Mouse (Mus musculus) neural tube, embryonic 12.5 days (tissue): ENCODE results near the gene Kng1. TPM values are rescaled to one million over a fixed set of nuclear protein-coding genes. Genes with fewer than 3 reads are reported as not detected.
"Not testable (repeated sequence)": the region's sequence is repeated elsewhere in the genome, so short reads cannot be mapped to it uniquely, and the experiment has no call there.

Source experiments
- ATAC-seq: fragments of 200-750 bp; cut with Nextera tagmentation; 2 replicates; pipeline ENCODE4 v1.8.0; 2017; ENCODE audit warnings: low read depth, mild to moderate bottlenecking, moderate TSS enrichment, moderate library complexity; ENCODE audit not compliant: low FRiP score
- H3K27ac ChIP-seq: fragments of 300-500 bp; sonication (generic); 2 replicates; pipeline ENCODE4 v1.5.1; 2016
- H3K27me3 ChIP-seq: fragments of 300-500 bp; sonication (generic); replicated peaks from 2 replicates; pipeline ENCODE4 v1.6.1; 2016; ENCODE audit warnings: mild to moderate bottlenecking
- H3K36me3 ChIP-seq: fragments of 300-500 bp; sonication (generic); 2 replicates; pipeline ENCODE4 v1.6.1; 2016; ENCODE audit warnings: mild to moderate bottlenecking
- H3K4me1 ChIP-seq: fragments of 300-500 bp; sonication (generic); 2 replicates; pipeline ENCODE4 v1.6.1; 2016
- H3K4me2 ChIP-seq: fragments of 300-500 bp; sonication (generic); replicated peaks from 2 replicates; pipeline ENCODE4 v1.6.1; 2016; ENCODE audit warnings: mild to moderate bottlenecking
- H3K4me3 ChIP-seq: fragments of 300-500 bp; sonication (generic); 2 replicates; pipeline ENCODE4 v1.5.1; 2016
- H3K9ac ChIP-seq: fragments of 300-500 bp; sonication (generic); 2 replicates; pipeline ENCODE4 v1.6.1; 2016; ENCODE audit warnings: mild to moderate bottlenecking
- H3K9me3 ChIP-seq: fragments of 300-500 bp; sonication (generic); 2 replicates; pipeline ENCODE4 v1.6.1; 2016; ENCODE audit warnings: mild to moderate bottlenecking
- WGBS: fragments of 180-500 bp; shearing (Covaris S2); methylation state at CpG from one replicate; pipeline ENCODE4 v1.1.7; 2016; 5-methylcytosine and 5-hydroxymethylcytosine counted together
- polyA plus RNA-seq: library from polyadenylated mRNA; unstranded; fragments of >200 nt; fragmentation: Nextera tagmentation; extraction: Ambion mirVana; gene quantifications from 2 replicates; pipeline ENCODE4 v1.2.1, GENCODE M21; 2016

The Kng1 gene
- polyA plus RNA-seq, 1 experiment from 2014 or later, result 0.20 TPM

- no peak for ATAC-seq
- WGBS, result 59% methylated on average over 4 of the region's 4 CpGs
Observed at GRCm38 (mm10) chr16:23040876-23041275, 16.8 kb upstream of the Kng1 start.

DNA sequence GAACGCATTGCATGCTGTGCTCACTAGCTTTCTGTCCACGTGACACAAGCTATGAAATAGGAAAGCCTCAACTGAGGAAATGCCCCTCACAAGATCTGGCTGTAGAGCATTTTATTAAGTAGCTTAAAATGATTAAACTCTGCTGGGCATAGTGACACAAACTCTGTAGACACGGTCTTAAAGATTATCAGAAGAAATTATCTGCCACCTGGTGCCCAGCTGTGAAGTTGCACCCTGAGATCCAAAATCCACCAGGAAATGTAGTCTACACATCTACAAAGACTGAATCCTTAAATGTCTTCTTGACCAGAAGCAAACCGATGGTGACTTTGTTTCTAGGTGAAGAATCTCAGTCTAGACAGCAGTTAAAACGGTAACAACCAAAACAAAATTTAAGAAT is 11.3 kb upstream of the Kng1 start:
- Histone ChIP-seq H3K9ac (no peak overlapping the region), H3K4me2 (no peak overlapping the region), H3K9me3 (no peaks in the 10 kb centered on the region), H3K27me3 (no peaks in the 10 kb centered on the region), H3K36me3 (no peaks in the 10 kb centered on the region), H3K27ac (no peak overlapping the region), H3K4me1 (no peaks in the 10 kb centered on the region), H3K4me3 (no peak overlapping the region)
- ATAC-seq, result no peak
- WGBS, result 67% methylated on average over 5 of the region's 5 CpGs

More at GRCm38 (mm10) chr16:23040876-23041275, 16.8 kb upstream of the Kng1 start:
- Histone ChIP-seq H3K9ac (no peak overlapping the region), H3K27ac (no peak overlapping the region), H3K4me3 (no peak overlapping the region), H3K4me1 (no peaks in the 10 kb centered on the region), H3K4me2 (no peak overlapping the region), H3K9me3 (no peaks in the 10 kb centered on the region), H3K27me3 (no peaks in the 10 kb centered on the region), H3K36me3 (no peaks in the 10 kb centered on the region)

DNA sequence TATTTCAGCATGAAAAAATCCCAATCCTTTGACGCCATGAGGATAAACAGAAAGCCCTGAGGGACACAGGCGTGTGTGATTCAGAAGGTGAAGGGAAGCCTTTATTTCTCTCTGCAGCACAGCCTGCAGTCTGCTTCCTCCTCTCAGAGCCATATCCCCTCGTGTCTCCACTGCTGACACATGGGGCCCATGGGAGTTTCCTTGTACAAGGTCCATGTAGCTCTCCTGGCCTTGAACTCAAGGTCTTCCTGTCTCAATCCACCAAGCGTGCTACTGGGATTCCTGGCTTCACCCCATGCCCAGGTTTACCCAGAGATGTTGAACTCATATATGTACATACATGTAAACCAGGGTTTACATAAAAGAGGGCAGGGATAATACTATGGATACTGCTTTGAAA is 2.0 kb downstream of the Kng1 start:
- not testable (repeated sequence) for H3K4me3 ChIP-seq, ATAC-seq, H3K36me3 ChIP-seq, H3K9me3 ChIP-seq, H3K27me3 ChIP-seq, H3K27ac ChIP-seq, H3K4me2 ChIP-seq, H3K9ac ChIP-seq, H3K4me1 ChIP-seq
- 78% methylated on average over 4 of the region's 4 CpGs for WGBS

DNA sequence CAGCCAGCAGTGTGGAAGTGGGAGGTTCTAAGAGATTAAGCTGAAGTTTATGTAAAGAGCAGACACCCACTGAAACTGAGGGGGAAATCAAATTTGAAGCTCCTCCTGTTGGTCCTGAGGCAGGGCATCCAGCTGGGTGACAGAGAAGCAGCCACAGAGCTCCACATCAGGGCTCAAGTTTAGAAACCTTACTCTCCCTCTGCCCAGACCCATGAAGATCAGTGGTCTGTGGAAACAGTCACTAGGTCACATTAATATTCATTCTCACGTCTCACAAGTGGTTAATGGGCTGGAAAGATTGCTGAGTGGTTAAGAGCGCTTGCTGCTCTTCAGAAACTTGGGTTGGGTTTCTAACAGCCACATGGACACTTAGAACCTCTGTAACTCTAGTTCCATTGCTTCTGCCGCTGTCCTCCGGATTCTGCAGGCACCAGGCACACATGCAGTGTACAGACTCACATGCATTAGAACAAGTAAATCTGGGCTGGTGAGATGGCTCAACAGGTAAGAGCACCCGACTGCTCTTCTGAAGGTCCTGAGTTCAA is 3.2 kb downstream of the Kng1 start:
- 71% methylated on average over 5 of the region's 5 CpGs for WGBS
- H3K27me3 ChIP-seq, ATAC-seq, H3K4me2 ChIP-seq, H3K4me3 ChIP-seq, H3K4me1 ChIP-seq, H3K9ac ChIP-seq, H3K36me3 ChIP-seq, H3K27ac ChIP-seq, H3K9me3 ChIP-seq: not testable (repeated sequence)

DNA sequence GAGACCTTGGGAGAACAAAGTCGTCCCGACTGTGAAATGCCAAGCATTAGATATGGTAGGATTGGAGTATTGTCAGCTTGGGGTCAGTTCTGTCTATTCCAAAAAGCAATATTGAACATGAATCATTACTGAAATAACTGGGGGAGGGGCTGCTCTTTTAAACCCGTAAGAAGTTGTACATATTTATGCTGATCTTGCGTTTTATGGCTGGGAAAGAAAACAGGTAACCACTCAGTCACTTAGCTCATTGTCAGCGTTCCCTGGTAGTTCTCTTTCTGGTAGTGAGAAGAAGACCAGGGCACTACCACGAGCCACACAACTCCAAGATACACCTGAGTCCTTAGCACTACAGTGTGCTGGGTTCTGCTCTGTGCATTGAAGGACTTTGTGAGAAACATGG is 19.9 kb downstream of the Kng1 start:
- H3K36me3 ChIP-seq, H3K27ac ChIP-seq, ATAC-seq, H3K4me3 ChIP-seq, H3K27me3 ChIP-seq, H3K9me3 ChIP-seq, H3K9ac ChIP-seq, H3K4me2 ChIP-seq, H3K4me1 ChIP-seq: not testable (repeated sequence)
- 83% methylated on average over 6 of the region's 6 CpGs for WGBS

GRCm38 (mm10) chr16:23087159-23087558 is 29.5 kb downstream of the Kng1 start:
- H3K36me3 ChIP-seq, ATAC-seq, H3K4me1 ChIP-seq, H3K4me3 ChIP-seq, H3K27me3 ChIP-seq, H3K4me2 ChIP-seq, H3K27ac ChIP-seq, H3K9me3 ChIP-seq, H3K9ac ChIP-seq: not testable (repeated sequence)
- WGBS, result 80% methylated on average over 8 of the region's 8 CpGs

GRCm38 (mm10) chr16:23087712-23088111 is 30.0 kb downstream of the Kng1 start:
- not testable (repeated sequence) for H3K27ac ChIP-seq, H3K4me2 ChIP-seq, H3K4me1 ChIP-seq, H3K36me3 ChIP-seq, H3K9me3 ChIP-seq, ATAC-seq, H3K27me3 ChIP-seq, H3K9ac ChIP-seq, H3K4me3 ChIP-seq
- 64% methylated on average over 4 of the region's 4 CpGs for WGBS

- not testable (repeated sequence) for H3K9ac ChIP-seq, H3K27ac ChIP-seq, H3K27me3 ChIP-seq, ATAC-seq, H3K4me1 ChIP-seq, H3K36me3 ChIP-seq, H3K4me3 ChIP-seq, H3K9me3 ChIP-seq, H3K4me2 ChIP-seq
- 92% methylated on average over 1 of the region's 1 CpGs for WGBS
Observed at GRCm38 (mm10) chr16:23088491-23088890, 30.8 kb downstream of the Kng1 start.

- H3K4me1 ChIP-seq, H3K4me3 ChIP-seq, H3K36me3 ChIP-seq, H3K27ac ChIP-seq, H3K9me3 ChIP-seq, H3K9ac ChIP-seq, H3K27me3 ChIP-seq, ATAC-seq, H3K4me2 ChIP-seq: not testable (repeated sequence)
Observed at GRCm38 (mm10) chr16:23091345-23091744, 33.7 kb downstream of the Kng1 start.

- no peaks in the 10 kb centered on the region for H3K27me3 ChIP-seq
- H3K4me1 ChIP-seq, result no peaks in the 10 kb centered on the region
- no peak overlapping the region for H3K27ac ChIP-seq
- H3K4me3 ChIP-seq, result no peak overlapping the region
- no peak overlapping the region for H3K9ac ChIP-seq
- H3K9me3 ChIP-seq, result no peaks in the 10 kb centered on the region
- no peak for ATAC-seq
- WGBS, result 85% methylated on average over 13 of the region's 13 CpGs
- no peaks in the 10 kb centered on the region for H3K36me3 ChIP-seq
- no peak overlapping the region for H3K4me2 ChIP-seq
Observed at GRCm38 (mm10) chr16:23093321-23093953, 35.8 kb downstream of the Kng1 start.

DNA sequence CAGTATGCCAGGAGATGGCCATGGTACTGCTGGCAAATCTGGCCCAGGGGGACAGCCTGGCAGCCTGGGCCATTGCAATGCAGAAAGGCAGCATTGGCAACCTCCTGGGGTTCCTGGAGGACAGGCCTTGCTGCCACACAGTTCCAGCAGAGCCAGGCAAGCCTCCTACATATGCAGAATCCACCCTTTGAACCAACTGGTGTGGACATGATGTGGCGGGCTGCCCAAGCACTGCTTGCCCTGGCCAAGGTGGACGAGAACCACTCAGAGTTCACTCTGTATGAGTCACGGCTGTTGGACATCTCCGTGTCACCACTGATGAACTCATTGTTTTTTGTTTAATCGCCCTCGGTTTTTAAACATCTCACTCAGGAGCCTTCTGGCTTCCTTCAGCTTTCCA is 36.5 kb downstream of the Kng1 start:
- Histone ChIP-seq H3K36me3 (no peaks in the 10 kb centered on the region), H3K27me3 (no peaks in the 10 kb centered on the region), H3K9me3 (no peaks in the 10 kb centered on the region), H3K27ac (no peak overlapping the region), H3K4me2 (no peak overlapping the region), H3K4me3 (no peak overlapping the region), H3K4me1 (no peaks in the 10 kb centered on the region), H3K9ac (no peak overlapping the region)
- no peak for ATAC-seq
- WGBS, result 89% methylated on average over 6 of the region's 6 CpGs

GRCm38 (mm10) chr16:23095581-23095980 is 37.9 kb downstream of the Kng1 start:
- not testable (repeated sequence) for H3K9ac ChIP-seq, H3K27ac ChIP-seq, H3K27me3 ChIP-seq, H3K4me2 ChIP-seq, H3K4me1 ChIP-seq, H3K9me3 ChIP-seq, H3K4me3 ChIP-seq, ATAC-seq, H3K36me3 ChIP-seq
- 92% methylated on average over 5 of the region's 5 CpGs for WGBS

GRCm38 (mm10) chr16:23096886-23097285 is 39.2 kb downstream of the Kng1 start:
- H3K36me3 ChIP-seq, ATAC-seq, H3K27ac ChIP-seq, H3K4me1 ChIP-seq, H3K9ac ChIP-seq, H3K9me3 ChIP-seq, H3K4me3 ChIP-seq, H3K4me2 ChIP-seq: not testable (repeated sequence)
- 0 out of 2 replicates have a peak, but pooled peaks cover 10% of the 10 kb centered on the region for H3K27me3 ChIP-seq
- 96% methylated on average over 1 of the region's 1 CpGs for WGBS
